In the genomic region with DNA sequence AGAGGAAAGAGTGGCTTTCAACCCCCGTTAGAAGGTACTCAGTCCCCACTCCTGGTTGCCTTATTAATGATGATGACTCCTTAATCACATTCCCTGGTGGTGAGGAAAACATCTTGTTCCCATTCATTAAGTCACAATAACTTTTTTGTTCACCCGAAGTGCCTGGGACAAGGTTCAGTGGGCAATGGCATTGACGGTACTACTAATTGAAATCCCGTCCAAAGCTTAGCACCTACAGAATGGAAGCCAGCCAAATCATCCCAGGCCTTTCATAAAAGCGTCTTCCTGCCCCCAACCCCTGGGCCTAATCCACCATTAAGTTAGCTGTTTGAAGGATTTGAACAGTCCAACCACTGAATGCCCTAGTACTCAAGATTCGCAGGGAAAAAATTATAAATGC, we compare ENCODE assay signal across 18 mouse cellular contexts.
"Had no signal": no experiment of that assay in that cellular context is flagged by ENCODE, and none has a peak within 500 bp of the region (broad histone marks: within the 10 kb centered on the region; RNA-seq: fewer than 3 reads in every experiment).

No protein-coding gene starts in this region.

- H3K27me3 ChIP-seq: lung, embryonic 15.5 days; neural tube, embryonic 13.5 days; neural tube, embryonic 15.5 days had no signal

- DNase-seq: lung, adult 18-20 months; lung, postnatal 10 days; lung, postnatal 4 days; midbrain, embryonic 14.5 days; right cerebral cortex, adult 18-20 months; right cerebral cortex, postnatal 25 days; right cerebral cortex, postnatal 4 days; spleen, adult 18-20 months; thymus, adult 18-20 months; thymus, postnatal 14 days; thymus, postnatal 36 days had no signal

- H3K27ac ChIP-seq: midbrain, embryonic 10.5 days; midbrain, embryonic 12.5 days; neural tube, embryonic 13.5 days; neural tube, embryonic 15.5 days had no signal

- H3K4me3 ChIP-seq: lung, embryonic 15.5 days; midbrain, embryonic 10.5 days; midbrain, embryonic 12.5 days; myocyte; neural tube, embryonic 13.5 days; neural tube, embryonic 15.5 days had no signal

- H3K4me2 ChIP-seq: lung, embryonic 15.5 days; midbrain, embryonic 12.5 days; neural tube, embryonic 13.5 days; neural tube, embryonic 15.5 days had no signal

- H3K36me3 ChIP-seq: lung, embryonic 15.5 days; midbrain, embryonic 10.5 days; midbrain, embryonic 12.5 days; neural tube, embryonic 13.5 days; neural tube, embryonic 15.5 days had no signal

- H3K9ac ChIP-seq: lung, embryonic 15.5 days; midbrain, embryonic 12.5 days; neural tube, embryonic 13.5 days; neural tube, embryonic 15.5 days had no signal

- ATAC-seq: midbrain, embryonic 16.5 days had no signal

- H3K9me3 ChIP-seq: lung, embryonic 15.5 days; midbrain, embryonic 10.5 days; midbrain, embryonic 12.5 days; neural tube, embryonic 13.5 days; neural tube, embryonic 15.5 days had no signal
